Mouse (Mus musculus) embryonic fibroblast, embryonic 13.5 days (primary cell): ENCODE data around the gene Sept12.

ENCODE experiments used
- CTCF ChIP-seq: IDR thresholded peaks from 2 replicates; pipeline ENCODE4 v1.5.1; 2011; ENCODE audit warnings: mild to moderate bottlenecking, control low read depth, low read length, moderate library complexity, borderline replicate concordance; ENCODE audit not compliant: insufficient read depth
- POLR2A ChIP-seq: IDR thresholded peaks from 2 replicates; pipeline ENCODE4 v1.6.1; 2011; ENCODE audit warnings: low read depth, mild to moderate bottlenecking, control low read depth, low read length, moderate library complexity

GRCm38 (mm10) chr16:4942868-4943267 is 54.8 kb downstream of the Sept12 start:
- TF ChIP-seq CTCF = no peak
- no peak for TF ChIP-seq POLR2A
